Mouse (Mus musculus): Measurements from ENCODE around the gene Cnksr2.
A peak's percentile ranks its signal among the peaks of the same experiment; 100 is the strongest.

Cnksr2 gene

GRCm38 (mm10) chrX:158043057-158043843 is at the start of gene Cnksr2:
Gene Cnksr2, minus strand, starts transcription at chrX:158043294.
- peak; percentile 12 for DNase-seq (ENCODE audit: low read depth, low spot score)

DNA sequence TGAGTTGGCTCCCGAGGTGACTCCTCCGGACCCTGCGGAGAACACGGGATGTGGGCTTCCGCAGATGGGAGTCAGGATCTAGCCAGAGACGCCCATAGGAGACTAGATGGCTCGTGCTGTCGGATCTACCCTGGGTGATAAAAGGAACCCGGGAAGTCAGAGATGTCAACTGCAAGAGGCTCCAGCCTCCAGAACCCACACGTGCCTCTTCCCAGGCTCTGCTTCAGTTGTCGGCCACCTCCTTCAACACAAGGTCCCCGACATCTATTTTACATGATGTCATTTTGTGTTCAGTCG is 698 bp upstream of the Cnksr2 start:
- no peak for DNase-seq (ENCODE audit: low read depth, low spot score)

GRCm38 (mm10) chrX:158042255-158043056 is 638 bp downstream of the Cnksr2 start:
- peak; percentile 4 for DNase-seq (ENCODE audit: low read depth, low spot score)

DNA sequence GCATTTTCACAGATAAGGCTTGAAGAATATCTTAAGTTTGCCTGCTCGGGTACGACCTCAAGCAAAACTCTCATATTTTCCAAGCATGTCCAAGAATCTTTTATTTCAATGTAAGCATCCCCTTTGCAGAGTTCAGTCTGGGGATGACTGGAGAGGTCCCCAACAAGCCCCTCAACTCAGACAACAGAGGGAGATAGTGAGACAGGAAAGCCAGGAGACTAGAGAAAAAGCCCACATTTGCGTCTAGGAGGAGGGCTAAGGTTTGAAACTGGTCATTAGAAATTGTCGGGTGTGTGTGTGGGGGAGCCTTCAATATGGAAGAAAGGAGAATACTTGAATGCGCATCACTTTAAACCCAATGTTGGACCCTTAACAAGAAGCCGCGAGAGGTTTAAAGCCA is 1.4 kb downstream of the Cnksr2 start:
- peak; percentile 31 for DNase-seq (ENCODE audit: low read depth, low spot score)

DNA sequence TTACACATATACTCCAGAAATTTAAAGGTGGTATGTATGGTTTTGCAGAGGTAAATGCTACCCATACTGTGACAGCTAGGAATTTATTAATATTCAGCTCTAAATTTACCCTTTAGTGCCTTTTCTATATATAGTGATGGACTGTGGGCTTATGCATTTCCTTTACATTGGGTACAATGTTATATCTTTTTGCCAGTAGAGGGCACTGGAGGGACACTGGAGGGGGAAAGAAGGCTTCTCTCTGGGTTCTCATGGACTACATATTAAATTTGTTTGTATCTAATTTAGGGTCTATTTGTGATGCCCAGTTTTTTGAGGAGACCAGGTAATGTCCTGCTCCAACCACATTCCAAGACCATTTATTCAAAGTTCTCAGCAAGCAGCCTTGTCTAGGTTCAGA is 91.4 kb downstream of the Cnksr2 start:
- peak; percentile 3 for DNase-seq (ENCODE audit: low read depth, low spot score)

GRCm38 (mm10) chrX:157949256-157949655 is 93.8 kb downstream of the Cnksr2 start:
- DNase-seq (ENCODE audit: low read depth, low spot score) = no peak

- no peak for DNase-seq (ENCODE audit: low read depth, low spot score)
These were observed 98.0 kb downstream of the Cnksr2 start for GRCm38 (mm10) chrX:157945121-157945520.

DNA sequence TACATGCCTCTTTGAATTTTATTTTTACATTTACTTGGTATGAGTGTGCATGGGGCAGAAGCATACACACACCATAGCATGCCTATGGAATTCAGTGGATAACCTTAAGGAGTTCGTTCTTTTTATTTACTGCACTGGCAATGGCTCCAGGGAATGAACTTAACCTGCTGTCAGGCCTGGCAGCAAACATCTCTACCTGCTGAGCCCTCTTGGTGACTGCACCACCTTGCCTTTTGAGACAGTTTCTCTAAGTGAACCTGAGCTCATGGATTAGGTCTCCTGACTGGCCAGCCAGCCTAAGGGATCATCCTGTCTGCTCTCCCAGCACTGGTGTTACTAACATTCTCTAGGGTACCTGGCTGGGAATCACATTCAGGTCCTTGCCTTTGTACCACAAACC is 106.5 kb downstream of the Cnksr2 start:
- no peak for DNase-seq (ENCODE audit: low read depth, low spot score)

DNA sequence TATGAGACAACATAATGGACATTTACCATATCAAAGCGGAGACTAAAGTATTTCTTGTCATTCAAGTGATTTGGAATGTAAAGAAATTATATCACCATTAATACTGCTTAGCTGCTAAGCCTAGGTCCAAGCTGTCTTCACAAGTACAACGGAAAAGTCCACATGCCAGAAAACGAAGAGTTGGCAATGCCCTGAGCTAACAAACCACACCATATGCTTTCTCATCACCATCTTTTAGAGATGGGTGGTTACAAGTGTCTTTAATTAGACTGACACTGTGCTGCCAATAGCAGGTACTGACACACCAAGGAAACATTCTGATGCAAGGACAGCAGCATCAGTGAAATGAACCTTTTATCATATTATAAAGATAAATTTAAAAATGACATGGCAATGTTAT is 123.0 kb downstream of the Cnksr2 start:
- no peak for DNase-seq (ENCODE audit: low read depth, low spot score)

DNA sequence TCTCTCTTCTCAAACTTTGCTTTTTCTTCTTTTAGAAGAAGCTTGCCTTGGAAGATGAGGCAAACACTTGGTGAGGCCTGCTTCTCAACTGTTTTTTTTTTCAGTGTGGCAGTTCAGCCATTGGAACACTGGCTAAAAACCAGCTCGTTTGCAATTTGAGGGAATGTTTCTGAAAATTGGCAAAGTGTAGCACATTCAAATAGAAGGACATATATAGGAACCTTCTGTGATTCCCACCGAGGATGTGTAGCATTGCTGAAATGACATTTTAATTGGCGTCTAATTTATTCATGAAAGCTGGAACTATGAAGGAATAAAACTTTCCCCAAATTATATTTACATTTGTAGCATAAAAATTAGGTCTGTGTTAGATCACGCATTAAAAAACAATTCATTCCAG is 213.1 kb downstream of the Cnksr2 start:
- no peak for DNase-seq (ENCODE audit: low read depth, low spot score)

DNA sequence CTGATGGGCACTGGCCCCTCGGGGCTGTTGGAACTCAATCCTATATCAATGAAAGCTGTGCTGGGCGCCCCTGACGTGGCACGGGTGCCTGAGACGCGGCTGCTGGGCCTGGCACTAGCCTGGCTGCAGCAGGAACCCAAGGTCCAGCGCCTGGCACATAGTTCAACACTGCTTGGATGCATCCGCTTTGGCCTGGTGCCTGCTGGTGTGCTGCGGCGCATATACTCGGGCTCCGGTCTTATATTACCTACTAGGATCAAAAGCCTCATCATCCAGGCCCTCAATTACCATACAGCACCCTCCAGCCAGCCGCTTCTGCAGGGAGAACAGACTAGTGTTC is 224.2 kb downstream of the Cnksr2 start:
- no peak for DNase-seq (ENCODE audit: low read depth, low spot score)

- DNase-seq (ENCODE audit: low read depth, low spot score) = peak; percentile 22
These were observed 224.7 kb downstream of the Cnksr2 start, which contains the start of gene Klhl34 for GRCm38 (mm10) chrX:157818207-157818920. Gene Klhl34, plus strand, starts transcription at chrX:157818435.

- peak; percentile 88 for DNase-seq (ENCODE audit: low read depth, low spot score)
These were observed 225.4 kb downstream of the Cnksr2 start for GRCm38 (mm10) chrX:157817571-157818206.

DNA sequence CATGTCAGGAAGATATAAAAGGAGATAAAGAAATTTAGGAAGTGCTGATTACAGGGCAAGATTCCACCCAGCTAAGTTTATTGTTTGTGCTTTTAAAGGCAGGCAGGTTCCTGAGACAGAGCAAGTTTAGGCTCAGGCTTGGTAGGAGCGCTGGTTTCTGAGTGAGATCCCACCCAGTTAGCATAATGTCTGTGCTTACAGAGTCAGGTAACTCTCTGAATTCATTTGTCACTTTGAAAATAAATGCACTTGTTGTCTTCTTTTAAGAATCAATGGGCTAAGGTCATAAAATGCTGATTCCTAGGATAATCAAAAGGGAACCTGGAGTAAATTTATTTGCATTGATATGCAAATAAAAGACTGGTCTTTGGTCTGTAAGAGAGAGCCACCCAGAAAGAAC is 233.4 kb downstream of the Cnksr2 start:
- DNase-seq (ENCODE audit: low read depth, low spot score) = peak; percentile 46

GRCm38 (mm10) chrX:157801669-157802068 is 241.4 kb downstream of the Cnksr2 start:
- no peak for DNase-seq (ENCODE audit: low read depth, low spot score)
